In genomic region chr11:44924896-44925295, GRCm38 (mm10) we compare ENCODE assay signal across 9 mouse cellular contexts.
A peak's percentile ranks its signal among the peaks of the same experiment; 100 is the strongest.
DNase-seq lines count a peak whose midpoint lies in the region; ATAC-seq and TF ChIP-seq lines count a peak whose summit lies in the region.
"Had no signal": no experiment of that assay in that cellular context is flagged by ENCODE, and none has a peak within 500 bp of the region (broad histone marks: within the 10 kb centered on the region; RNA-seq: fewer than 3 reads in every experiment).

No protein-coding gene starts in this region.

- H3K9me3 ChIP-seq in limb, embryonic 14.5 days (ENCODE audit: control insufficient read depth, low read length) = no peaks in the 10 kb centered on the region

- peak overlapping the region; percentile 65 for H3K27ac ChIP-seq in gastrocnemius, adult 2 months
- peak overlapping the region; percentile 60 for H3K27ac ChIP-seq in spleen, adult 2 months (ENCODE audit: insufficient read depth, low read length)
- H3K27ac ChIP-seq in limb, embryonic 14.5 days (replicated peaks; ENCODE audit: low read depth, low read length) = no peak overlapping the region; the same call in 1 of the 2 replicates

- H3K9ac ChIP-seq in limb, embryonic 14.5 days (ENCODE audit: low read depth, low read length, severe bottlenecking) = no peak overlapping the region

- H3K4me2 ChIP-seq in limb, embryonic 14.5 days (replicated peaks; ENCODE audit: low read depth, low read length, severe bottlenecking) = no peak overlapping the region

- 58% methylated on average over 8 of the region's 8 CpGs for WGBS in spleen, adult 2 months
- WGBS in limb, embryonic 14.5 days = 19% methylated on average over 8 of the region's 8 CpGs

- no peaks in the 10 kb centered on the region for H3K27me3 ChIP-seq in spleen, adult 2 months (ENCODE audit: control insufficient read depth, insufficient read depth, low read length)
- H3K27me3 ChIP-seq in limb, embryonic 14.5 days (ENCODE audit: control insufficient read depth, insufficient read depth, low read length) = no peaks in the 10 kb centered on the region

- 0 out of 2 replicates have a peak, but pooled peaks have one; percentile 46 for ATAC-seq in limb, embryonic 14.5 days (ENCODE audit: low FRiP score, low read depth)
- ATAC-seq in activated CD4-positive, CD25-positive, alpha-beta regulatory T cell, adult 4 months = no peak

- intact Hi-C loops in gastrocnemius, adult 2 months (cut with DNase I) = no loop called here

- H3K4me3 ChIP-seq in gastrocnemius, adult 2 months = no peak overlapping the region
- H3K4me3 ChIP-seq in spleen, adult 2 months (ENCODE audit: extremely low read depth, insufficient read depth, insufficient read length) = no peak overlapping the region
- H3K4me3 ChIP-seq in limb, embryonic 14.5 days (replicated peaks; ENCODE audit: low read length) = no peak overlapping the region

- DNase-seq in gastrocnemius, adult 2 months = peak; percentile 40
- DNase-seq in gastrocnemius, postnatal 10 days = no peak
- peak in 1 of 2 experiments; percentile 49 for DNase-seq in spleen, adult 2 months (ENCODE audit: low read depth in 1 of 2, low spot score in 2 of 2)
- no peak for DNase-seq in spleen, adult 12 weeks (ENCODE audit: low spot score)
- no peak for DNase-seq in limb, embryonic 14.5 days (ENCODE audit: low spot score)
- DNase-seq in layer of hippocampus, adult 9-10 months (ENCODE audit: low spot score) = no peak
- DNase-seq in gastrocnemius, postnatal 4 days (ENCODE audit: low spot score in 2 of 2) = no peak
- DNase-seq: gastrocnemius, postnatal 14 days had no signal

- no peak for TF ChIP-seq CTCF in gastrocnemius, adult 2 months (IDR thresholded peaks at IDR 0.05)
- no peak for TF ChIP-seq CTCF in spleen, adult 2 months (IDR thresholded peaks at IDR 0.05; ENCODE audit: extremely low read depth, insufficient read depth, insufficient read length, insufficient replicate concordance)

- peaks cover 3% of the 10 kb centered on the region for H3K4me1 ChIP-seq in spleen, adult 2 months (ENCODE audit: control insufficient read depth, insufficient read depth, insufficient read length)
- peaks cover 24% of the 10 kb centered on the region for H3K4me1 ChIP-seq in limb, embryonic 14.5 days (ENCODE audit: control insufficient read depth, insufficient read depth, low read length)

- TF ChIP-seq POLR2A in spleen, adult 2 months (IDR thresholded peaks at IDR 0.05; ENCODE audit: low read depth, low read length) = no peak
- no peak for TF ChIP-seq POLR2A in limb, embryonic 14.5 days (IDR thresholded peaks at IDR 0.05; ENCODE audit: borderline replicate concordance, extremely low read depth, insufficient read depth, insufficient read length)

- H3K36me3 ChIP-seq in spleen, adult 2 months (ENCODE audit: control insufficient read depth, insufficient read depth, low read length) = peaks cover 2% of the 10 kb centered on the region; the same call in 1 of the 2 replicates
- H3K36me3 ChIP-seq in limb, embryonic 14.5 days (ENCODE audit: control insufficient read depth, insufficient read depth, low read length) = peaks cover 6% of the 10 kb centered on the region; the same call in 1 of the 2 replicates
